ENCODE assay signal across 14 mouse cellular contexts in genomic region chr3:61340321-61340720, GRCm38 (mm10). TPM values are rescaled to one million over a fixed set of nuclear protein-coding genes. Genes with fewer than 3 reads are reported as not detected.
A peak's percentile ranks its signal among the peaks of the same experiment; 100 is the strongest.
DNase-seq lines count a peak whose midpoint lies in the region; ATAC-seq lines count a peak whose summit lies in the region.
"Had no signal": no experiment of that assay in that cellular context is flagged by ENCODE, and none has a peak within 500 bp of the region (broad histone marks: within the 10 kb centered on the region; RNA-seq: fewer than 3 reads in every experiment).

No protein-coding gene starts in this region.

- ATAC-seq in kidney, embryonic 14.5 days (ENCODE audit: low FRiP score, low TSS enrichment), result no peak
- ATAC-seq: CD4-positive, CD25-positive, alpha-beta regulatory T cell, adult 4 months; liver, postnatal 0 days had no signal

- H3K27me3 ChIP-seq in kidney, embryonic 14.5 days (ENCODE audit: control insufficient read depth, insufficient read depth, low read length), result no peaks in the 10 kb centered on the region
- H3K27me3 ChIP-seq in embryonic facial prominence, embryonic 10.5 days (replicated peaks; ENCODE audit: low read depth, poor library complexity, severe bottlenecking), result no peaks in the 10 kb centered on the region
- H3K27me3 ChIP-seq: heart, embryonic 12.5 days had no signal

- H3K9me3 ChIP-seq in kidney, embryonic 14.5 days (ENCODE audit: control insufficient read depth, low read length), result no peaks in the 10 kb centered on the region
- no peaks in the 10 kb centered on the region for H3K9me3 ChIP-seq in embryonic facial prominence, embryonic 10.5 days
- H3K9me3 ChIP-seq: heart, embryonic 12.5 days had no signal

- WGBS in kidney, embryonic 14.5 days, result 81% methylated on average over 5 of the region's 5 CpGs
- WGBS in embryonic facial prominence, embryonic 10.5 days, result 71% methylated on average over 5 of the region's 5 CpGs

- H3K4me2 ChIP-seq in kidney, embryonic 14.5 days (replicated peaks; ENCODE audit: low read depth, low read length), result no peak overlapping the region
- H3K4me2 ChIP-seq: heart, embryonic 12.5 days; midbrain, embryonic 11.5 days had no signal

- peak; percentile 61 for DNase-seq in kidney, adult 11 months
- peak; percentile 14 for DNase-seq in urinary bladder, postnatal 14 days (ENCODE audit: low spot score)
- no peak for DNase-seq in urinary bladder, adult 2 months (ENCODE audit: low spot score)
- peak; percentile 63 for DNase-seq in kidney, postnatal 10 days
- no peak for DNase-seq in embryonic facial prominence, embryonic 10.5 days (ENCODE audit: low spot score)
- no peak for DNase-seq in urinary bladder, postnatal 10 days (ENCODE audit: low spot score)
- DNase-seq: cerebellum, adult 2 months; gastrocnemius, postnatal 25 days; liver, postnatal 0 days had no signal

- H3K36me3 ChIP-seq in kidney, embryonic 14.5 days (ENCODE audit: control insufficient read depth, insufficient read depth, low read length), result no peaks in the 10 kb centered on the region
- H3K36me3 ChIP-seq in embryonic facial prominence, embryonic 10.5 days (replicated peaks), result no peaks in the 10 kb centered on the region
- H3K36me3 ChIP-seq: heart, embryonic 12.5 days had no signal

- no peaks in the 10 kb centered on the region for H3K4me1 ChIP-seq in kidney, embryonic 14.5 days (ENCODE audit: control insufficient read depth, insufficient read depth, low read length)
- no peaks in the 10 kb centered on the region; the same call in 1 of the 2 replicates for H3K4me1 ChIP-seq in embryonic facial prominence, embryonic 10.5 days

- H3K9ac ChIP-seq in kidney, embryonic 14.5 days (ENCODE audit: low read depth, low read length), result no peak overlapping the region
- H3K9ac ChIP-seq: heart, embryonic 12.5 days; liver, postnatal 0 days had no signal

- no peak overlapping the region for H3K27ac ChIP-seq in kidney, embryonic 14.5 days (ENCODE audit: low read depth, low read length)
- no peak overlapping the region for H3K27ac ChIP-seq in embryonic facial prominence, embryonic 10.5 days (replicated peaks)
- H3K27ac ChIP-seq: left cerebral cortex, adult 2 months had no signal

- no peak overlapping the region for H3K4me3 ChIP-seq in kidney, embryonic 14.5 days (ENCODE audit: low read length)
- no peak overlapping the region for H3K4me3 ChIP-seq in embryonic facial prominence, embryonic 10.5 days
- H3K4me3 ChIP-seq: heart, embryonic 12.5 days; left cerebral cortex, adult 2 months had no signal

RNA-seq across cellular contexts. Expression of gene Rap2b, which starts 21.1 kb away (rescaled TPM):
- polyA plus RNA-seq in kidney, embryonic 14.5 days (2014; fragmentation: Nextera tagmentation; extraction: Ambion mirVana), result 8.0 and 8.4 TPM in 2 replicates
- polyA plus RNA-seq in urinary bladder, adult 2 months (2012; rRNA removed), result 7.2 and 7.8 TPM in 2 replicates
- 10.3 and 11.0 TPM in 2 replicates for polyA plus RNA-seq in embryonic facial prominence, embryonic 10.5 days (2016; fragmentation: Nextera tagmentation; extraction: Ambion mirVana)

RNA-seq across cellular contexts. Expression of gene B430305J03Rik, which starts 25.4 kb away (rescaled TPM):
- polyA plus RNA-seq in kidney, embryonic 14.5 days (2014; fragmentation: Nextera tagmentation; extraction: Ambion mirVana), result not detected in 2 replicates
- 0.22 and 0.35 TPM in 2 replicates for polyA plus RNA-seq in urinary bladder, adult 2 months (2012; rRNA removed)
- not detected in 2 replicates for polyA plus RNA-seq in embryonic facial prominence, embryonic 10.5 days (2016; fragmentation: Nextera tagmentation; extraction: Ambion mirVana)
- polyA plus RNA-seq: CD4-positive, CD25-positive, alpha-beta regulatory T cell, adult 4 months; heart, embryonic 12.5 days; liver, postnatal 0 days; midbrain, embryonic 11.5 days had no signal

Comparison
In these comparisons a context has a peak if more than half of its experiments do, and no peak if none do; other contexts are left out.
1. DNase-seq: peak in kidney, adult 11 months (single experiment), urinary bladder, postnatal 14 days (single experiment) and kidney, postnatal 10 days (single experiment); none in urinary bladder, adult 2 months (single experiment), embryonic facial prominence, embryonic 10.5 days (single experiment) and urinary bladder, postnatal 10 days (single experiment).